Mouse (Mus musculus): ENCODE data around the gene Gm9040.
"Not testable (repeated sequence)": the region's sequence is repeated elsewhere in the genome, so short reads cannot be mapped to it uniquely, and the experiment has no call there.

- not testable (repeated sequence) for TF ChIP-seq CTCF, POLR2A (IDR thresholded peaks at IDR 0.05; ENCODE audit: insufficient read depth, low read depth, low read length)
These were observed 44.2 kb downstream of the Gm9040 start for GRCm38 (mm10) chr10:118282565-118282964.
